Mouse (Mus musculus) ES-Bruce4 (cell line): ENCODE measurements at regions not wholly inside any gene's neighbourhood (a gene's known extent, or its start where the extent isn't known, plus 50 kb on each side); places are given as distances from the start of the nearest gene placed in this dataset.

ENCODE experiments used
- CTCF ChIP-seq: IDR thresholded peaks from one replicate; pipeline ENCODE4 v1.8.1; 2011; ENCODE audit warnings: low read depth, low read length
- EP300 ChIP-seq: IDR thresholded peaks from 2 replicates; pipeline ENCODE4 v1.6.1; 2011; ENCODE audit warnings: low read depth, low read length; ENCODE audit not compliant: insufficient read depth
- POLR2A ChIP-seq: IDR thresholded peaks from one replicate; pipeline ENCODE4 v1.8.1; 2011; ENCODE audit warnings: low read length; ENCODE audit not compliant: insufficient read depth

- no peak for TF ChIP-seq POLR2A
- TF ChIP-seq CTCF = no peak
- TF ChIP-seq EP300 = no peak
Measured at GRCm38 (mm10) chr12:13052164-13052563, 110.5 kb upstream of the Mycn start.
